Mouse (Mus musculus): ENCODE measurements at regions not wholly inside any gene's neighbourhood (a gene's known extent, or its start where the extent isn't known, plus 50 kb on each side); places are given as distances from the start of the nearest gene placed in this dataset.
"Not testable (repeated sequence)": the region's sequence is repeated elsewhere in the genome, so short reads cannot be mapped to it uniquely, and the experiment has no call there.

DNA sequence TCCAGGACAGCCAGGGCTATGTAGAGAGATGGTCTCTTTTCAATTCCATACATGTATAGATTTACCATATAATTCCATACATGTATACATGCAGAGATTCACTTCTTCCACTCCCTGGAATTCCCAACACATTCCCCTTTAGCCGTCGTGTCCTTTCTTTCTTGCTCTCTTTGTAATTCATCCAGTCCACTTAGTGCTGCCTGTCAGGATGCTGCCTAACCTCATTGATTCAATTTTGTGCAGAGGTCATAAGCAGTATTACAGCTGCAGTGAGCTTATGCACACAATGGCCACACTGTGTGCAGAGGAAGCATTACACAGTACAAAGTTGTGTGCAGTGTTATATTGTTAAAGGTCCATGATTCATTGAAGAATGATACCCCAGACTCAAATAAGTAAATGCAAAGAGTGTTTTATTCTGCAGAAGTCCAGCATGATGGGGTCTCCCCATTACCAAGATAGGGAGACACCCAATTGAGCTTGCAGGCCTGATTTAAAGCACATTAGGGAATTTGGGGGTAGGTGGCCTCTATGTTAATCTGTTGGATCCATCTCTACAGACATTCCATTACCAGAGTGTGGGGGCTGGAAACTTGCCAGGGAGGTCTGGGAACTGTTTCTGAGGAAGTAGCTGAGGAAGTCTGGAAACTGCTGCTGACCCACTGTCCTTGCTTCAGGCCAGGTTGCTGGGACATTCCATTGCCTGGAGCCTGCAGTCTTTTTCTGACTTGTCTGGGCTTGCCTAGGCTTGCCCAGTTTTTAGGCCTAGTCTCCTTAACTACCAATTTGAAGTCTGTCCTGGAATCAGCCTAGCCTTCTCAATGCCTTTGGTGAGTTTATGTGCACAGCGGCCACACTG is 72.8 kb downstream of the Fam161a start:
- peak; percentile 35 to 36 for DNase-seq

DNA sequence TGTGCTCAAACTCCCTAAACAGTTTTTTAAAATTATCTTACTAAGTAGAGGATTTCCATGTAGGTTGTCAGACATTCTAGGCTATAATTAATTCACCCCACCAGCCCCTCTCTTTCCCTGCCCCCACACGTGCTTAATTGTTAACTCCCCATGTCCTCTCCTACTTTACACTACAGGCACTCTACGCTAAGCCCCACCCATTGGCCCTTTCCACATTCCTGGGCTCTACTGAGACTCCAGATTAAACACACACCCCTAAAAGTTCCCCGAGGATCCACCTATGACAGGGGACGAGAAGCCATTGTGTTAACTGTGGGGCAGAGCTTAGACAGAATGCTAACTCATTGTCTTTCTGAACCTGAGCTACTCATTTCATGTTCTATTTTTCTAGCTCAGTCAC is 74.3 kb downstream of the Fam161a start:
- no peak for DNase-seq

DNA sequence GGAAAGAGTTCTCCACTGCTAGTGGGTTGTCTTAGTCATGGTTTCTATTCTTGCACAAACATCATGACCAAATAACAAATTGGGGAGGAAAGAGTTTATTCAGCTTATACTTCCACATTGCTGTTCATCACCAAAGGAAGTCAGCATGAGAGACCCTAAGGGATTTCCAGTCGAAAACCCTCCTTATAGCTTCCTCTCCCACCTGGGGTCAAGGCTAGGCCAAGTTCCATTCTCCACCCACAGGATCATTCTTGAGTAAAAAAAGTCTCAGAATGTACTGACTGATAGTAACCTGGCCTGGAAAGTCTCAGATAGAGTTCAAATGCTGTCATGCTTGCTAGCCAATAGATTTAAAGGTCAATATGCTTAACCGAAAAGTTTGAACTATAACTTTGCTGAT is 76.5 kb downstream of the Fam161a start:
- not testable (repeated sequence) for DNase-seq

DNA sequence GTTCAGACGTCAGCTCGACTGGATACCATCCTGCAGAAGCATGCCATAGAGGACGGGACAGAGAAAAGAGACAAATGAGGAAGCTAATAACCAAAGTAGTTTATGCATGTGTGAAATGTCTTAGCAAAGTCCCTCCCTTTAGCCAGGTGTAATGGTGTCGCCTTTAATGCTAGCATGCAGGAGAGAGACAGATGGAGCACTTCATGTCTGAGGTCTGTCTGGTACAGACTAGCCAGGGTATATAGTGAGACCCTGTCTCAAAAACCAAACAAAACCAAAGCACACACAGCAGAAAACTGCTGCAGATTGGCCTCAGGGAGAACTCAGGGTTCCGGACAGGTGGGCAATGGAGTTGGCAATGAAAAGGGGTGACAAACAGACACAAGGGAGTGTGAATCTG is 88.0 kb downstream of the Fam161a start:
- no peak for DNase-seq

DNA sequence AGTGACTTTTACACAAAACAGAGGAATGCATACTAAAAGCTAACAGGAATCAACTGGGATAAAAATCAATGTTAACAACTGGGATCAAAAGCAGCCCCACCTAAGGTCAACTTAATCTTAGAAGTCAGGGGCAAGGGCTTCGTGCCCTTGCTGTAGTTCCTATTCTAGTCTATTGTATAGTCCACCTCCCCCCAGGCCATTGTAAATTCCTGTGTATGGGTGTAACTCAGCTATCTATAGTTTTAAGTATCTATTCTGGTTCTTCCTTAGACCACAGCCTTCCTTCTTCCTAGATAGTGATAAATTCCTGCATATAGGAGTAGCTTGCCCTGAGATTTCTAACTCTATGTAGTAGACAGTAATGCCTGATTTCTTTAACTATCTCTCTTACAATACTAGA is 88.4 kb downstream of the Fam161a start:
- not testable (repeated sequence) for DNase-seq

DNA sequence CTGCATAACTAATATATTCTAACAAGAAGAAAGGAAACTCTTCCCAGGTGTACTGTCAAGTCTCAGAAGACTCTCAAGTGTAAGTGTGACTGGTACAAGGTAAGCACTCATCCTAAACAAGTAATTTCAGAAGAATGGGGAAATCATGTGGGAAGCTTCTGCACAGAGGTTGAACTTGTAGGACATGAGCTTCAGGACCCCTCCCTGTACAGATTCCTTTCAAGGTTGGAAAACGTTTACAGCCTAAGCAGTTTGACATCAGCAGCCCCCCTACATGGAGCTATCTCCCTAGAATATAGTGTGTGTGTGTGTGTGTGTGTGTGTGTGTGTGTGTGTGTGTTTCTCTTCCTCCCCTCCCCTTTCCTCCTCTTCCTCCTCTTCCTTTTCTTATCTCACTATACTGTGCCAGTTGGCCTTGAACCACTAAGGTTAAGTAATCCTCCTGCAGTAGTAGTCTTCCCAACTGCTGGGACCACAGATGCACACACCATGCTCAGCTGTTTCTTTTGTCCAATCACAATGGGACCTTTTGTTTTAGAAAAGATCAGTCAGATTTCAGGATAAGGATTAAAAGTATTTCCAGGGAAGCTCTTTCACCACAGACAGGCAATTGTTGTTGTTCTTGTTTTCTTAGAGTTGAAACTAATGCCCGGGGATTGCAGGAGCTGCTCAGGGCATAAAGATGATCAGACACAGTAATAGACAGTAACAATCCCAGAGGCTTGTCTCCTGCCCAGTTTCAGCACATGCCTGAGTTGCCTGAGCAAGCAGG is 89.3 kb downstream of the Fam161a start:
- DNase-seq, result no peak

DNA sequence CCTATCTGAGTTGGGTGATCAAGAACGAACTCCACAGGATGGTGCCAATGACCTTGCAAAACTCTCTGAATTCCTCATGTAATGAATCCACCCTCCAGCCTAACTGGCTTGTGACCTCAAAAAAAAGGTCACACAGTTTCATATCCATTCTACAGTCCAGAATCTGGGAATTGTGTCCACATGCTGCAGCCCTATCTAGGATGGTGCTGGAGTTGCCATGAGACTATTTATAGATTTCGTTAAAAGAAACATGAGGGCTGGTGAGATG is 89.8 kb downstream of the Fam161a start:
- no peak for DNase-seq

DNA sequence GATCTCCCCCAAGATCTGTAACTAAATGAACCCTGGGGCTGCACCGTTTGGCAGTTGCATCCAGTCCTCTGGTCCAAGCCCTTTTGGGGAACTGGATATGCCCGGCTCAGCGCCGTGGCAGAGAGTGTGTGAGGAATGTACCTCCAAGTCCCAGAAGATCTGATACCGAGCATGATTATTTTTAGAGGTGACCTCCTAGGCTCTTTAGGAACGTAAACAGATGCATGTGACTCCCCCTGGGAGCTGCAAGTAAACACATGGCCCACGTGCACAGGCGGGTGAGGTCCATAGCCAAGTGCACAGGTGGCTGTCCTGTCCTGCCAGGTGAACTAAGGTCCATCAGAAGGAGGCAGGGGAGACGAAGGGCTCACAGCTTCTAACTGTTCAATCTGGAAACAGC is 107.3 kb downstream of the Fam161a start:
- DNase-seq, result peak; percentile 64 to 88

DNA sequence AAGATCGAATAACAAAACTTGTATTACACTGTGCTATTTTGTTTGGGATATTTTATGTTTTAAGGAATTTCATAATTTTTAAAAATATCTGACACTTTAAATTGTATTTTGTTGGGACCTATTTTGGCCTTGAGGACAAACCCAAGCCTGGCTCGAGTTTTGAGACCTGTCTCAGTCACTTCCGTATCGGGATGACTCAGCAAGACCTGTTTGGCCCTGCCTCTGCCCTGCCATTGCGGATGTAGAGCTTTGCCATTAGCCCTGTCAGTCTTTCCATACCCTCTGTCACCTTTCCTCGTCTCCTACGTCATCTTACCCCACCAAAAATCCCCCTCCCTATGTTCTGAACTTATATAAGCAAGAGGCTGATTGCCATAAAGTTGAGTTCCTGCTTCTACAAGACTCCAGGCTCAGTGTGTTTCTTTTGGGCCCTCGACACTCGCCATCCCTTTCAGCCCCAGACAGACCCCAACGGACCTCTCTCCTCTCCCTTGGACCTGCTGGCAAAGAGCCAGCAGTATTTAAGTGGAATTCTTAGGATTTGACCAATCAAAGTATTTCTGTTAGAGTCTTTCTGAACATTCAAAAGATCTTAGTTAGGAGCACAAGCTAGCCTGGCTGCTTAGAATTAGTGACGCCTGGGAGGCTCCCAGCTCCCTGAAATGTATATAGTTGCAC is 113.3 kb downstream of the Fam161a start:
- DNase-seq, result no peak

DNA sequence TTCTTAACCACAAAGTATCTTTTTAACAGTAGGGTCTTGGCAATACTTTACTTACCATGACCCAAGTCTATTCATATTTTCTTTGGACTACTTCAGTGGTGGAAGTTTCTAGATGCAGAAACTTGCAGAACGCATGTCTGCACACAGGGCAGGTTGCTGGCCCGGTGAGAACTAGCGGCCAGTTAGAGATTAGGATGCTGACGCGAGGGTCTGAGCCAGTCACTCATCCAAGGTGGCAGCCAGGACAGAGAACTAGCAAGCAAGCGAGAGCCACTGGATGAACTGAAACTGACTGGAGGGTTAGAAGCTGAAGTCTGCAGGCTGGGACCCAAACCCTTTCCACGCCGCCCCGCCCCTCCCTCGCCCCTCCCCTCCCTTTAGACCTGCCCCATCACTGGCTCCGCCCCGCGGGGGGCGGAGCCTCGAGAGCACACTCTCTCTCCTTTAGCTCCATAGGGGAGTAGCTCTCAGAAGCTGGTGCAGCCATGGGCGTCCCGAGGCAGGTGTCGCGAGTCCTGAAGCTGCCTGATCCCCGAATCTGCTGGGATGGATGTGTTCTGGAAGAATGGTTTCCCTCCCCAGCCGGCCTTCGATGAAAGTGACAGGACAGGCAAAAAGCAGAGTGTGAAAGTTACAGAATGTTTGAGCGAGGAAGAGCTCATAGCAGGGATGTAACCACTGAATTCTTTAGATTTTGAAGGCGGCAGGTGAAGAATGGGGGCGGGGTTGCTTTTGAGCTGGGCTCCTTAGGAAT is 117.0 kb downstream of the Fam161a start:
- DNase-seq, result peak; percentile 43 to 71

DNA sequence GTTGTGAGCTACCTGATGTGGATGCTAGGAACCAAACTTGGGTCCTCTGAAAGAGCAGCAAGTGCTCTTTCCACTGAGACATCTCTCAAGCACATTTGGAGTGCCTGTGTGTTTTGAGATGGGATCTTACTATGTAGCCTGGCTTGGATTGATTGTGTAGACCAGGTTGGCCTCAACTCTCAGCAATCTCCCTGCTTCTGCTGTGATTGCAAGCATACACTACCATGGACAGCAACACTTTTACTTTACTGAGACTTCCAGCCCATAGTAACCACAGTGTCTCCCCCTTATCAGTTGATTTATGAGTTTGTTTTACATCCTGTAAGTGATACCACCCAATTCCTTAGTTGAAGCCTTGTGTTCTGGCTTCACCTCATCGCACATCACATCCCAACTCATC is 123.8 kb downstream of the Fam161a start:
- DNase-seq, result no peak

DNA sequence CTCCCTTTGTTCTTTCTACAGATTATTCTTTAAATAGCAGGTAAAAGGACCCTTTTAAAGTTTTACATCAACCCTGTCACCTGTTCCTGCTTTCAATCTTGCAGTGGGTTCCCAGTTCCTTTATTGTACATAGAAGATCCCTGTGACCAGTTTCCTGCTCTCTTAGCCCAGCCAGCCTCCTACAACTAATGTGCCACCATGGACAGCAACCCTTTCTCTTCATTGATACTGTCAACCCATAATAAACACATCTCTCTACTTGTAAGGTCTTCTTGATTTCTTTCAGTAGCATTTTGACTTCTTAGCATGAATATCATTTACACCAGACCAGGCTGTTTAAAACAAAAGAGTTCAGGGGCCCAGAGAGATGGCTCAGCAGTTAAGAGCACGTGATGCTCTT is 124.2 kb upstream of the Xpo1 start:
- no peak for DNase-seq

DNA sequence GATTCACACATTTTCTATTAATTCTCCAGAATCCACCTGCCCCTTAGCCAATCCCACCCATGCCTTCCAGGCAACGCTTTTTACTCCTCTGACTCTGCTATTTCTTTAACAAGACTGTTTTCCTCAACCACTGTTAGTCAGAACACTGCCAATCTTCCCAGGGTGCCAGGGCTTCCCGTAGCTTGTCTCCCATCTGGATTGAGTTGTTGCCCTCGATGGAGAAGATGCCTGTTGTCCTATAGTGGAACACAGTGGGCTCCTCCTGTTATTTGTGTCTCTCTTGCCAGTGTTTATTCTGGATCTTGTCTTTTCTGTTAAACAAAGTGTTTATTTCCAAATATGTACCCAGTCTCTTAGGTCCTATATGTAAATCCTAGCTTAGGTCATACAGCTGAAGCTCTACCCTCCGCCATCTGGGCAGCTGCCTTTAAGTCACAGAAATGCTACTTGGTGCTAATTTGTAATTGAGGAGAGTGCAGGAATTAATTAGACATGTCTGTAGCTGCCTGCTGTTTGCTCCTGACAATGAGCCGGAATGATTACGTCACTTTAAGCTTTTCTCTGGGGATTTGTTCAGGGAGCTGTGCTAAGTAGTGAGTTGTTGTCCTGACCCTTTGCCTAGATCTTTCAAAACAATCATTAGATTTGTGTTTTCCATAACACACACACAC is 115.3 kb upstream of the Xpo1 start:
- DNase-seq, result no peak

DNA sequence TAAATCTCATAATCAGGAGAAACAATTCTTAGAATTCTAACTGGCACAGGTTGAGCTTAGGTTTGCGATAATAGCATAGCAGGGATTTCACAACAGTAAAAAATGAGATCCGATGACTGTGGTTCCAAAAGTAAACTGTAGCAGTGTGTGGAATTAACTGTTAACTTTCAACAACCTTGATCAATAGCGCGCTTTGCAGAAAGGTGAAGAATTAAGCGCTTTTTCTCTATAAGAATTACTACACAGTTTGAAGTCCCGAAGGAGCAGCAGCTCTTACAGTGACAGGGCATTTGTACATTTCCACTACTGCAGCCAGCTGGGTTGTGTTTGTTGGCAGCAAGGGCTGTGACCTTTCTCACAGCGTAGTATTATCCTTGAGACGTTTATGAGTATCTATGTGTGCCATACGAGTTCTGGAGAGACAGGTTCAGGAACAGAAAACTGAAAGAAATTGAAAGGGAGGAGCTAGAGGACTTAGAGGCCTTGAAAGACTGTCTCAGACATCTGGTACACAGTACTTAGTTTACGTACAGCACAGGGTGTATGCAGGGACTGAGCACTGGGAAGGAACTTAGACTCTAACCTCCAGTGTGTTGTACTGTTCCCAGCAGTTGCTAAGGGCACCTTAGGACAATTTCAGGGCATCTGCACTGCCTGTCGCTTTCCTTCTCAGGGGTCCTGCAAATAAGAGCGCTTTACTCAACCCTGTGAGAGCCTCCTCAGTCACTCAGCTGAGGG is 114.6 kb upstream of the Xpo1 start:
- no peak for DNase-seq

DNA sequence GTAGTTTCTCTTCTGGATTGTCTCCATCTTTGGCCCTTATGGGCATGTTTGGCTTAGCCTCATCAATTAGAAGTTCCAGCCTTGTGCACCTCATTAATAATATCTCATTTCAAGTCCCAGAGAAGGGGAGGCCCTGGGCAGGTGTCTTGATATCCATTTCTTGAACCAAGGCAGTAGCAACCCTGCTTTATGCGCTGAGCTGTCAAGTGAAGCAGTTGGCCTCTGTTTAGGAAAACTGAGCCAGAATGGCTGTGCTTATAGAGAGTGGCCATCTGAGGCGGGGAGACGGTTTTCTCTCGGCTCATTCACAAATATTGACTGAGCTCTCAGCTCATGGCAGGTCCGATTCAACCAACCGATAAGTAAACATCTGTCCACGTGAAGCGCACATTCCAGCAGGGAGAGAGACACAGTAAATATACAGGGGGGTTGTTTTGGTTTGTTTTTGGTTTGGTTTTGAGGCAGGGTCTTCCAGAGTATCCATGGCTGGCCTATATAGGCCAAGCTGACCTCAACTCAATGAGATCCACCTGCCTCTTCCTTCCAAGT is 107.7 kb upstream of the Xpo1 start:
- DNase-seq, result no peak

DNA sequence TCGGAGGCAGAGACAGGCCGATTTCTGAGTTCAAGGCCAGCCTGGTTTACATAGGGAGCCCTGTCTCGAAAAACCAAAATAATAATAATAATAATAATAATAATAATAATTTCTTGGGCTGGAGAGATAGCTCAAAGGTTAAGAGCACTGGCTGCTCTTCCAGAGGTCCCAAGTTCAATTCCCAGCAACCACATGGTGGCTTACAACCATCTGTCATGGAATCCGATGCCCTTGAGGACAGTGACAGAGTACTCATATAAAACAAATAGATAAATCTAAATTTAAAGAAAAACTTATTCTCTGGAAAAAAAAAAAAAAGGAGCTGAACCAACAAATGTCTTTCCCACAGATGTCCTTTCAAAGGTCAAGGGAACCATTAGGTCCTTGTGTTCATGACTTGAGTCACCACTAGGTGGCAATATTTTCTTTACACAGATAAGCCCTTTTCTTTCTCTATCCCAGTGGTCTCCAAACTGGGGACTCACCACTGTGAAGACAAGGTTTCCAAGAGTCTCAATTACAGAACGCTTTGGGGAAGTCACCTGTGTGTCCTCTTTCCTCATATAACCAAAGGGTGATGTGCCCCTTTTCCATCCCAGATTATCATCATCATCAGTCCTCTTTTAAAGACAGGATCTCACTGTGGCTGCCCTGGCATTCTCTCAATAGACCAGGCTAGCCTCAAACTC is 106.1 kb upstream of the Xpo1 start:
- peak in 1 of 2 experiments; percentile 44 for DNase-seq

DNA sequence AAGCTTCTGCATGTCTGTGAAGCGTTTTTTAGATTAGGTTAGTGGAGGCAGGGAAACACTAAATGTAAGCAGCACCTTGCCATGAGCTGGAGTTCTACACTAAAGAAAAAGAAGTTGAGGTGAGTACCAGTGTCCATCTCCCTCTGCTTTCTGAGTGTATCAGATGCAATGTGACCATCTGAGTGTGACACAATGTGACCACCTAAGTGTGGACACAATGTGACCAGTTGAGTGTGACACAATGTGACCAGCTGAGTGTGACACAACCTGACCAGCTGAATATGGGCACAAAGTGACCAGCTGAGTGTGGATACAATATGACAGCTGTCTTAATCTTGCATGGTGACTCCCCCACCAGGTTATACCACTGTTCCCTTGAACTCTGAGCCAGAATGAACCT is 101.0 kb upstream of the Xpo1 start:
- no peak for DNase-seq

DNA sequence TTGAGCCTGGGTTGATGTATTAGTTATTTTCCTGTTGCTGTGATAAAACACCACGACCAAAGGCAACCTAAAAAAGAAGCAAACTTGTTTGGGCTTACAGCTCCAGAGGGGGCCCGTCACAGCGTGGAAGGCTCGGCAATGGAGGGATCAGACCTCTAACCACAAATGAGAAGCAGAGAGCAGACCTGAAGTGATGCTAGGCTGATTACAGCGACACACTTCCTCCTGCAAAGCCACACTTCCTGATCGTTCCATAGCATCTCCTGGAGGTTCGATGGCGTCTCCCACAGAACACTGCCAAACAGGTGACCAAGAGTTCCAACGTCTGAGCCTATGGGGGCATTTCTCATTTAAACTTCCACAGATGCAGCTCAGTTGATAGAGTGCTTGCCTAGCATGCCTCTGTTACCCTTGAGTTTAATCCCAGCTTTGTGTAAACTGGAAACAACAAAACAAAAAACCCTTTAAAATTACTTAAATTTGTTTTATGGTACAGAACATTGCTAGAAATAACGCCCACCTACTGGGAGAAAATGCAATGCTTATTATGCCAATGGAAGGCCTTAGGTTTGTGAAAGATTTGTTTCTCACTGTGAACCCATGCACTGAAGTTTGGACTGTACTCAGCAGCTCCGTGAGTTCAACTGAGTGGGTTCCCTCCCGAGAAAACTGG is 87.2 kb upstream of the Xpo1 start:
- no peak for DNase-seq

DNA sequence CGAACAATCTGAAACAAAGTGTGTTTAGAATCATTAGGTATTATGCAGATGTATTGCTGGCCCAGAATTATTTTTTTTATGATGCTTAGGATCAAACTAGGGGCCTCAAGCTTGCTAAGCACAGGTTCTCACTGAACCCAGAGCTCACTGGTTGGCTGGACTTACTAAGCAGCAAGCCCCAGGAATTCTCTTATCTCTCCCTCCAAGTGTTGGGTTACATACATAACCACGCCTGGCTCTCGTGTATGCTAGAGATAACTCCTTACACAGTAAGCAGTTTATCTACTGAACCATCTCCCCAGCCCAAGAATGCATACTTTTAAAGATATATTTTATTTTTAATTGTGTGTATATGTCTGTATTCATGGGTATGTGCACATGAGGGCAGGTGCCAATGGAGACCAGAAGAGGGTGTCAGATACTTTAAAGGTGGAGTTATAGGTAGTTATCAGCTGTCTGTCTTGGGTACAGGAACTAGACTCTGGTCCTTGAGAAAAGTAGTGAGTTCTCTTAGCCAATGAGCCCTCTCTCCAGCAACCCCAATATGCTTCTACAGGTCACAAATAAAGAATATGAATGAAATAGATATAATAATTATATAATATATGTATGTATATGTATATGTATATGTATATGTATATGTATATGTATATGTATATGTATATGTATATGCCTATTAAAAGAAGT is 86.0 kb upstream of the Xpo1 start:
- no peak for DNase-seq

DNA sequence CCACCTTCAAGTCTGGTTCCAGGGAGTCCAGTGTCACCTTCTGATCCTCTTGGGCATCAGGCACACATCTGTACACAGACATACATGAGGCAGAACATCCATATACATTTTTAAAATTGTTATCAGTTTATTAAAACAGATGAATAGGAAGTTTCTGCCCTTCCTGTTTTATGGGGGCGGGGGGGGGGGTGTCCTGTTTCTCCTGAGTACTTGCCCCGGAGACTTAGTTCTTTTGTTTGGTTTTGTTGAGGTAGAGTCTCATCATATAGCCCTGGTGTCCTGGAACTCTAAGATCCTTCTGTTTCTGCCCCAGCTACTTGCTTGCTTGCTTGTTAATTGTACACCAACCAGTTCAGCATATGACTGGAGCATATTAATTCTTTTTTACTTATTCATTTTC is 85.0 kb upstream of the Xpo1 start:
- DNase-seq, result no peak

All from kidney, postnatal 25 days (tissue).